Mouse (Mus musculus): ENCODE measurements around the gene Gcsh.

Gcsh gene

GRCm38 (mm10) chr8:116978052-116978451 is 15.3 kb downstream of the Gcsh start:
- DNase-seq (ENCODE audit: low spot score in 2 of 2) = no peak

DNA sequence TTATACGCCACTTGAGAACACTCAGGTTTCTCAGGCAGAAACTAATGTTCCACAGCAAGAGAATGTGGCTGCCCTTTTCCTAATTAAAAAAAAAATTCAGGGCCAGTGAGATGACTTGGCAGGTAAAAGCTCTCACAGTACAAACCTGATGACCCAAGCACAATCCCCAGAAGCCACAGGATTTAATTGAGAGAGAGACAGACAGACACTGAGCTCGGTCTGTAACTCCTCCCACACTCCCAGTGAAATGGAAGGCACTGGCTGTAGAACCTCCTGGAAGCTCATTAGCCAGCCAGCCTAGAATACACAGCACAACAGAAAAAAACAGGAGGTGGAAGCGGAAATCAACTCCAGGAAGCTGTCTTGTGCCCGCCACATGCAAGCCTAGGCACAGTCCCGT is 17.7 kb downstream of the Gcsh start:
- no peak for DNase-seq (ENCODE audit: low spot score in 2 of 2)

- DNase-seq (ENCODE audit: low spot score in 2 of 2) = no peak
Observed at GRCm38 (mm10) chr8:116975066-116975465, 18.3 kb downstream of the Gcsh start.

DNA sequence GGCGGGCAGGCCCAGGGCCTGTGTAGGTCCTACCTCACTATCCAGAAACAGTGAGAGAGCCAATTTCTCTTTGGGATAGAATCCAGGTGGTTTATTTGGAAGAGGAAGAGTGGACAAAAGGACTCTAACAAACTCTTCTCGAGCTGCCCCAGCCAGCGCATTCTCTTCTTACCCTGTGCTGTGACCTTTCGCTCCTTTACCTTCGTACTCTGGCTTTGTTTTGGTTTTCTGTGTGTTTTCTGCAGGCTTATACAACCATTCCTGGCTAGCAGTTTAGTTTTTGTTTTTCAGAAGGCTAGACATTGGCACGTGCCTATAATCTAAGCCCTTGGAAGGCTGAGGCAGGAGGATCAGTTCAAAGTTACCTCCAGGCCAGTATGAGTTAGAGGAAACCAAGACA is 23.8 kb downstream of the Gcsh start:
- DNase-seq (ENCODE audit: low spot score in 2 of 2) = no peak

GRCm38 (mm10) chr8:116954415-116954814 is 38.9 kb downstream of the Gcsh start:
- no peak for DNase-seq (ENCODE audit: low spot score in 2 of 2)

GRCm38 (mm10) chr8:116952428-116952827 is 40.9 kb downstream of the Gcsh start:
- no peak for DNase-seq (ENCODE audit: low spot score in 2 of 2)

- no peak for DNase-seq (ENCODE audit: low spot score in 2 of 2)
Observed at GRCm38 (mm10) chr8:116951778-116952177, 41.6 kb downstream of the Gcsh start.

DNA sequence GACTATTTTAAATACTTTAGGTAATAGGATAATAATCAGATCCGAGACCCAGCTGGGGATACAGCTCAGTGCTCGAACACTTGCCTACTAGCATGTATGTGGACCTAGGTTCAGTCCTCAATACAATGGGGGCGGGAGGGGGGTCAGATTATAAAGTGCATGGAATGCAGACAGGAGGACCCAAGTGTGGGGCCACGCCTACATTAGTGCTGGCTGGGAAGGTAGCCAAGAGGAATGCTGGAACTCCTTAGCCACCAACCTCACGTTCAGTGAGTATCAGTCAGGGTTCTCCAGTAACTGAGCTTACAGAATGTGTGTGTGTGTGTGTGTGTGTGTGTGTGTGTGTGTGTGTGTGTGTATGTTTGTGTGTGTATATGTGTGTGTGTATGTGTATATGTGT is 42.0 kb downstream of the Gcsh start:
- no peak for DNase-seq (ENCODE audit: low spot score in 2 of 2)

DNA sequence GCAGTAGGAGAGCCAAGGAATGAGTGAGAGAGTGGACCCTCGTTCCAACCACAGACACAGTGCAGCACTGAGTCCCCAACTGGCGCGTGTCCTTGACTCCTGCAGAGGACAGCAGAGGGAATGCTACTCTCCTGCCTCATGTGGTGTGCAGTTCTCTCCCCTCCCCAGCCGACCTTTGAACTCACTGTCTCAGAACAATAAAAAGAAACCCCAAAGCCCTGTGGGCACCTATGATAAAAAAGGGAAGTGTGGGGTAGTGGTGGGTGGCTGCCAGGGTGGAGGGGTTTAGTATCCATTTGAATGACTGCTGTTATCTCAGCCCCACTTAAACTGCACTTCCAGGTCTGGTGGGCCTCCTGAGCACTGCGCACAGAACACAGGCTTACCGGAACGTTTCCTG is 45.7 kb downstream of the Gcsh start:
- no peak for DNase-seq (ENCODE audit: low spot score in 2 of 2)

DNA sequence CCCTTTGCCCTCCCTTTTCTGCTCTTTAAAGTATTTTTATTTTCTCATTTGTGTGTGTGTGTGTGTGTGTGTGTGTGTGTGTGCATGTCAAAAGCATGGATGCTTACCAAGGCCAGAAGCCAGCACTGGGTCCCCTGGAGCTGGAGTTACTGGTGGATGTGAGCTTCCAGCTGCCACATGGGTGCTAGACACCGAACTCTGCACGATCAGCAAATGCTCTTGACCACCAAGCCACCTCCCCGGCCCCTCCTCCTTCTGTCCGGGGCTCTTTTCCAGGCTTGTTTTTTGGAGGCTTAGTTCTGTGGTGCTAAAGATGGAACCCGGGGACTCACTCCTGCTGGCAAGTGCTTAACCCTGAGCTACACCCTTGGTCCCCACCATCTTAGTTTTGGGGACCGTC is 46.5 kb downstream of the Gcsh start:
- DNase-seq (ENCODE audit: low spot score in 2 of 2) = no peak

DNA sequence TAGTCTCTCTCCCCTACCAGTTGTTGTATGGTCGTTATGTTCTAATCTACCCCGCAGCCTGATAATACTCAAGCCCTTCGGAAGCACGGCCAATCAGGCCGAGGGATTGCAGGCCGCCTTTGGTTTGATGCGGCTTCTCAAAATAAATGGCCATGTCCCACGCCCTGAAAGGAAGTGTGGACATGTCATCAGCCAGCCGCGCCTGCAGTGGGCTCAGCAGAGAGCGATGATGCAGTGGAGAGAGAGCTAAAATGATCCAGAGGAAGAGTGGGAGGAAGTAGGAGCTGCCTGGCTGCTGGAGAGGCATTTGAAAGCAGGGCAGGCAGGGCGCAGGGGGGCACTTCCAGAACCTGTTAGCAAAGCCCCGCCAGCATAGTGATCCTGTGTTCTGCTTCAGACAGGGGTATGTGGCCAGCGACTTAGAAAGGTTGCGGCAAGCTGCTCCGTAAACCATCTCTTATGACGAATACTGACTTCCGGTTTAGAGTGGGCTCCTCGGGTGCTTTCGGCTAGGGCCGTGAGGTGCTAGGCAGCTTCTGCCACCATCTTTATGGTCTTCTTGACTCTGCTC is 47.0 kb downstream of the Gcsh start:
- no peak for DNase-seq (ENCODE audit: low spot score in 2 of 2)

- no peak for DNase-seq (ENCODE audit: low spot score in 2 of 2)
Observed at GRCm38 (mm10) chr8:116945169-116945910, 48.0 kb downstream of the Gcsh start.

GRCm38 (mm10) chr8:116944385-116944696 is 49.0 kb downstream of the Gcsh start:
- DNase-seq (ENCODE audit: low spot score in 2 of 2) = no peak

DNA sequence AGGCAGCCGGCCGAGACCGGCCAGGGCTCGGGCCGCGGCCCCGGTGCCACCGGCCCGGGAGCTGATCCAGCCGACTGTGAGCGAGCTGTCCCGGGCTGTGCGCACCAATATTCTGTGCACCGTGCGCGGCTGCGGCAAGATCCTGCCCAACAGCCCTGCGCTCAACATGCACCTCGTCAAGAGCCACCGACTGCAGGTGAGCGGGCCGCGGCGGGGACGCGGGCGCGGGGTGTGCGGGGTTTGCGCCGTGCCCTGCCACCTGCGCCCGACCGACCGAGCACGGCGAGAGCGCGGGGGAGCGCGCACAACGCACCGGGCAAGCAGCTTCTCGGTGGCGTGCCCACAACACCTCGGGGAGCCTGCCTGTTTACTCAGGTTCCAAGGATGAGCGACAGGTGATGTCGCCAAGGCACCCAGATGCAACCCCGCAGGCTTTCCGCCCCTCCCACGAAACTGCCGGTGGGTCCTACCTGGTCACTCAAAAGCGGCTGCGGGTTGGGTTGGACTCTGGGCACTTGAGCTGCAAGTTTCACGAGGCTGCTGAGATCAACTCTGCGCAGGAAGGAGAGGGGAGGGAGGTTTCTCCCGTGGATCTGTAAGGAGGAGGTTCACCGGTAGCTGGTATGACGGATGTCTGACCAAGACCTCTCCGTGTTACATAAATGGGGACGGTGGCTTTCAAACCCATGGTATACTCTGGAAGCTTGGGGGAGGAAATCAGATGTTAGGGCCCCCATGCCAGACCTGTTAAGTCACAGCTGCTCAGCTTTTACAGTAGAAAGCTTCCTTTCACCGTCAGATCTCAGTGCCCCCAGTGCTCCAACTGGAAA is 49.6 kb downstream of the Gcsh start:
- peak in 1 of 2 experiments; percentile 41 for DNase-seq (ENCODE audit: low spot score in 2 of 2)

DNA sequence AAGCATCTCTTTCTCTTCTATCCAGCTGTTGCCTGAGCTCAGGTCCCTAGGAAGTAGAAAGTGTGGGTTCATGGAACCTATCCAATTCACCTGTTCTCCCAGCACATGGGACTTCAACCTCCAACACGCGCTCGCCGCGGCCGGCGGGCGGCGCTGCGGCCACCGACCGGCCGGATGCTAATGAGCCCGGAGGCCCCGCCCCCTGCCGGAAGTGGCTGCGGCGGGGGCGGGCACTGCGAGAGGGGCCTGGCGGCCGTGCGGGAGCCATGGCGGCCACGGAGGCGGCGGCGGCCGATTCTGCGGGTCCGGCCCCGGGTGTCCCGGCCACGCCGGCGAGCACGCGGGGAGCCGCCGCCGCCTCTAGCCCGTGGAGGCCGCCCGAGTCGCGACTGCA is 50.2 kb downstream of the Gcsh start, which contains the start of gene Atmin:
Atmin (plus strand) TSS at position 233 of the 394 bp plus-strand sequence.
- peak; percentile 73 to 76 for DNase-seq (ENCODE audit: low spot score in 2 of 2)

DNA sequence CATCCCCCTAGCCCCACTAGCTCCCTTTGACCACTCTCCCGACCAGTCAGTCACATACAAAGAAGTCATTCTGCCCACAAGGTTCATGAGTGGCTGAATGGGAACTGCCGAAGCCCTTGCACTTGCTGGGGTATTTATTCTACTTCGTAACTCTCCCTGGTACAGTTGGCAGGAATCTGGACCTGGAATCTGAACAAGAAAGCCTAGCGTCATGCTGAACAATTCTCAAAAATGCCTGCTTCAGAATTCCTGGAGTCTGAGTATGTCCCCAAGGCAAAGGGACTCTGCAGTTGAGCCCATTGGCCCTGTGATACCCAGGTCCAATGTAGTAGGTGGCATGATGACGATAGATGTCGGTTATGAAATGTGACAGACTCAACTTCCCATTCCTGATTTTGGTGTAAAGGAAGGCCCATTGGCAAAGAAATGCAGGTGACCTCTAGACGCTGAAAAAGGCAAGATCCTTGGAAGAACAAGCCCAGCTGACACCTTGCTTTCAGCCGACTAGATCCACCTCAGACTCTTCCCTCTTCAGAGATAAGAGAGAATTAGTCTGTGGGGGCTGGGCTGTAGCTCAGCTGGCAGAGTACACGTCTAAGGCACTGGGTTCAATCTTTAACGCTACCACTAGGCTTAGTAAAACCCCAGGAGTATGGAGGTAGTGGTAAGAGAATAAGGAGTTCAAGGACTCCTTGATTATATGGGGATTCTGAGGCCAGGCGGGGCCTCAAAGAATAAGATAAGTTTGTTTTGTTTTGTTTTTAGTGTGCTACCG is 50.9 kb downstream of the Gcsh start:
- no peak for DNase-seq (ENCODE audit: low spot score in 2 of 2)

GRCm38 (mm10) chr8:116935506-116935905 is 57.8 kb downstream of the Gcsh start:
- no peak for DNase-seq (ENCODE audit: low spot score in 2 of 2)

DNA sequence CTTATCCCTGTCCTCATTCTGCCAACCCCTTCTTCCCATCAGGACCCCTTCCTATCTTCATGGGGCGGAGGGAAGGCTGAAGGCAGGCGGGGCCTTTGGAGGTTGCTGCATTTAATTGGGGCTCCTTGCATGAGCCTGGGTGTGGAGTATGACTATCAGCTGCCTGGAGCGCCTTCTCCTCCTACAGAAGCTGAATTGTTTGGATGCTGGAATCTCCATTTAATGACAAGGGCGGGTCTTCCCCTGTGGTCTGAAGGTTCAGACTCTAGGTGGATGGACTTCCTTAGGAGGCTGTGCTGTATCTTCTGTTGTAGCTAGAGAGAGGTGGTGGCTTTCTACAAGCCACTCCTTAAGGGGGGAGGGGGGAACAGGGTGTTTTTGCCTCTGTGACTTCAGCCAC is 58.4 kb downstream of the Gcsh start:
- no peak for DNase-seq (ENCODE audit: low spot score in 2 of 2)
